Mouse (Mus musculus) spleen, adult 2 months (tissue): Measurements from ENCODE around the gene Phtf1. TPM values are rescaled to one million over a fixed set of nuclear protein-coding genes. Genes with fewer than 3 reads are reported as not detected.

Source experiments
- DNase-seq, 2 experiments: peaks; one replicate each; pipeline versions ENCODE4 v3.0.0 to v3.0.0-alpha.2; 2012 to 2021; ENCODE audit warnings: low spot score in 2 of 2, low read depth in 1 of 2
- H3K27ac ChIP-seq: fragments of 200-500 bp; 2 replicates; pipeline ENCODE4 v1.5.1; 2012; ENCODE audit warnings: low read length, inconsistent platforms; ENCODE audit not compliant: insufficient read depth
- H3K27me3 ChIP-seq: fragments of 200-500 bp; 2 replicates; pipeline ENCODE4 v1.6.1; 2012; ENCODE audit warnings: mild to moderate bottlenecking, moderate library complexity, low read length, inconsistent platforms; ENCODE audit not compliant: control insufficient read depth, insufficient read depth
- H3K36me3 ChIP-seq: fragments of 200-500 bp; 2 replicates; pipeline ENCODE4 v1.6.1; 2012; ENCODE audit warnings: mild to moderate bottlenecking, low read length, inconsistent platforms; ENCODE audit not compliant: control insufficient read depth, insufficient read depth
- H3K4me1 ChIP-seq: fragments of 200-500 bp; 2 replicates; pipeline ENCODE4 v1.6.1; 2011; ENCODE audit warnings: inconsistent platforms; ENCODE audit not compliant: control insufficient read depth, insufficient read depth, insufficient read length
- H3K4me3 ChIP-seq: fragments of 200-500 bp; 2 replicates; pipeline ENCODE4 v1.5.1; 2011; ENCODE audit warnings: mild to moderate bottlenecking, inconsistent platforms; ENCODE audit not compliant: insufficient read depth, insufficient read length; ENCODE audit errors: extremely low read depth
- CTCF ChIP-seq: fragments of 200-500 bp; IDR thresholded peaks from 2 replicates; pipeline ENCODE4 v1.5.1; 2011; ENCODE audit warnings: mild to moderate bottlenecking, inconsistent platforms; ENCODE audit not compliant: insufficient read depth, insufficient read length, insufficient replicate concordance; ENCODE audit errors: extremely low read depth
- POLR2A ChIP-seq: fragments of 200-500 bp; IDR thresholded peaks from 2 replicates; pipeline ENCODE4 v1.6.1; 2011; ENCODE audit warnings: low read depth, low read length, inconsistent platforms
- WGBS: fragments of 180-500 bp; shearing (Covaris S2); methylation state at CpG from one replicate; pipeline ENCODE4 v1.1.7; 2018; 5-methylcytosine and 5-hydroxymethylcytosine counted together
- polyA plus RNA-seq: library from polyadenylated mRNA; depleted of rRNA; stranded (reverse); fragments of >200 nt; gene quantifications from 2 replicates; pipeline ENCODE4 v1.2.3, GENCODE M21; 2012

The Phtf1 gene
- polyA plus RNA-seq, 1 experiment = 4.1 TPM

DNA sequence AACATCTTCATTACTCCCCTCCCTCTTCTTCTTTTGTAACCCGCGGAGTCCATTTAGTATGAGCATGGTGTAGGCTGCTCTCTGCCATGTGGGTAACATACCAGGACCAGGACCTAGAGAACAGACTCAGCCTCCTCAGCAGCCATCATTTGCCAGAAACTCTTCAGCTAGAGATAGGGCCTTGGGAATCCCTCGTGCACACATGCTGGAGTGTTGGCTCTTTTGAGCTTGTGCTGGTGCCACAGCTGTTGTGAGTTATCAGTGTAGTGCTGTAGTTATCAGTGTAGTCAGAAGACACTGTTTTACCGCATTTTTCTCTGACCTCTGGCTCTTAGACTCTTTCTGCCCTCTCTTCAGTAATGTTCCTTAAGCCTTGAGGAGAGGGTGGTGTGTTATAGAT, 21.4 kb downstream of the Phtf1 start:
- TF ChIP-seq POLR2A (no peak), CTCF (no peak)
- DNase-seq = no peak
- no peak overlapping the region for H3K27ac ChIP-seq
- peaks cover 17% of the 10 kb centered on the region for H3K36me3 ChIP-seq
- WGBS = 88% methylated on average over 4 of the region's 4 CpGs
- no peaks in the 10 kb centered on the region for H3K27me3 ChIP-seq
- H3K4me3 ChIP-seq = no peak overlapping the region
- no peaks in the 10 kb centered on the region for H3K4me1 ChIP-seq

DNA sequence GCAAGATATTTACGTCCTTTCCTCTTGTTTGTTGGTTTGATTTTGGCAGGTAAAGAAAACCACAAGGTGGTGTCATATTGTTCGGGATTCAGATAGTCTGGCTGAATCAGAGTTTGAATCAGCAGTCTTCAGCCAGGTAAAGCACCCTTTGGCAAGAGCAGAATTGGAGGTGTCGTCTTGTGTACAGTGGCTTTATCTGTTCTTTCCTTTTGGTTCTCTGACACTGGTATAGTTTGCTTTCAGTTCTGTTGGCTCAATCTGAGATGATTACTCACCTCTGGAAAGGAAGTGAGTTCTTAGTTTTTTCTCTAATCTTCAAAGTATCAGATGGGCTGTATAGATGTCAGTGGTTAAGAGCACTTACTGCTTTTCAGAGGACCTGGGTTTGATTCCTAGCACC, 23.4 kb downstream of the Phtf1 start:
- H3K27ac ChIP-seq = no peak overlapping the region
- peaks cover 17% of the 10 kb centered on the region for H3K36me3 ChIP-seq
- no peak overlapping the region for H3K4me3 ChIP-seq
- no peaks in the 10 kb centered on the region for H3K4me1 ChIP-seq
- 80% methylated on average over 3 of the region's 3 CpGs for WGBS
- TF ChIP-seq CTCF (no peak), POLR2A (no peak)
- no peak for DNase-seq
- no peaks in the 10 kb centered on the region for H3K27me3 ChIP-seq

DNA sequence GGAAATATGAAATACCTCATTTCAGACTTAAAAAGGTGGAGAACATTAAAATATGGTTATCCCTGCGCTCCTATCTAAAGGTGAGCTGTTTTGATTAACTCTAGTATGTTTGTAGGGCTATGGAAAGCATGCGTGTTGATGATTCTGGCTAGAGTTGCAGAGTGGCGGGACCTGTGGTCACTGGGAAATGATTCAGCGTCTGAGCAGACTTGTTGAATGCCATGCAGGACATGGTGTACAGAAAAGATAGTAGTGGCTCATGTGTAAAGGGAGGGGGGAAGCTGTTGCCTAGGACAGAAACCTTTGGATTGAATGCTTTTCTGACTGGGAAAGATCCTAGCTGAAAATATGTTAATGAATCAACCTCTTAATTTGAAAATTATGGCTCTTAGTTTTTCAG, 30.8 kb downstream of the Phtf1 start:
- WGBS = 78% methylated on average over 4 of the region's 4 CpGs
- H3K27ac ChIP-seq = no peak overlapping the region
- H3K4me3 ChIP-seq = no peak overlapping the region
- peaks cover 13% of the 10 kb centered on the region for H3K36me3 ChIP-seq
- TF ChIP-seq POLR2A = no peak
- TF ChIP-seq CTCF = no peak
- no peaks in the 10 kb centered on the region for H3K27me3 ChIP-seq
- no peak for DNase-seq
- no peaks in the 10 kb centered on the region for H3K4me1 ChIP-seq

DNA sequence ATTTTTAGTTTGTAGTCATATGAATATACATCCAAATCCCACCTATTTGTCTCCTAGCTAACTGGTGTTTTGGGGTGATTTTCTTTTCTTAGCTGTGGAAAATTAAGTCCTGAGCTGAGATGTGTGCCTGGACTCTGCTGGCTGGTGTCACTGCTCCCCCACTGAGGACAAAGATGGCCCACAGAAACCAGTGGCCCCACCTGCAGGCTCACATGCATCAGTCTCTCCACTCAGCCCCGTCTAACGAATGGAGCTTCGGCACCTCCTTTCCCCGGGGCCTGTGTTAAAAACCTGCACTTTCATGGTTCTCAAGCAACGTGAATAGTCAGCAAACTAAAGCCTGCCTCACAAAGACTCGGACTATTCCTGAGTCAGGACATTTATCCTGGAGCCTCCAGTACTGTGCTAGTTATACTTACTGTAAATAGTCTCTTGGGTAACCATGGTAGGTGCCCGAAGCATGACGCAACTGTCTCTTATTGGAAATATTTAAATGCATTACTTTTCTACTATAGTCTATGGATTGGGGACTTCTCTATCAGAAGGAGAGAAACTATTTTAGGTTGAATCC, 39.1 kb downstream of the Phtf1 start:
- Histone ChIP-seq H3K36me3 (peaks cover 23% of the 10 kb centered on the region), H3K27me3 (no peaks in the 10 kb centered on the region), H3K4me1 (no peaks in the 10 kb centered on the region), H3K27ac (no peak overlapping the region), H3K4me3 (no peak overlapping the region)
- WGBS = 94% methylated on average over 8 of the region's 8 CpGs
- no peak for TF ChIP-seq CTCF
- no peak for TF ChIP-seq POLR2A
- DNase-seq = no peak

DNA sequence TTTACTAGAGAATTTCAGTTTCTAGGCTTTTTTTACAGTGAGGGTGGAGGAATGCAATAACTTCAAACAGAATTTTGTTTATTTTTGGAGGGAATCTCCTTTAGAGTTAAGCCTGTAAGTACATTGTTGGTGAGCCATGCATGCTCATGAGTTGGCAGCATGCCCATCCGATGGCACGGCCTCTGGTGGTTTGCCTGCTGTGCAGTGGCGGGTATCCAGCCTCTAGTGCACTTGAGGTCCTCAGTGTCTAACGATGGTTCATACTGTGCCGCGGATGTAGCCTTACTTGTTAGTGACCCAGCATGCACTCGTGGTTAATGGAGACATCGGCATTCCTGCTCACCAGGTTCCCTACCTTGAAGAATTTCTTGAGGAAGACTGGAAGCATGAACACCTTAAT, 39.6 kb downstream of the Phtf1 start:
- Histone ChIP-seq H3K27me3 (no peaks in the 10 kb centered on the region), H3K4me1 (no peaks in the 10 kb centered on the region), H3K4me3 (no peak overlapping the region), H3K27ac (no peak overlapping the region), H3K36me3 (peaks cover 23% of the 10 kb centered on the region)
- TF ChIP-seq POLR2A (no peak), CTCF (no peak)
- WGBS = 83% methylated on average over 8 of the region's 8 CpGs
- DNase-seq = no peak

DNA sequence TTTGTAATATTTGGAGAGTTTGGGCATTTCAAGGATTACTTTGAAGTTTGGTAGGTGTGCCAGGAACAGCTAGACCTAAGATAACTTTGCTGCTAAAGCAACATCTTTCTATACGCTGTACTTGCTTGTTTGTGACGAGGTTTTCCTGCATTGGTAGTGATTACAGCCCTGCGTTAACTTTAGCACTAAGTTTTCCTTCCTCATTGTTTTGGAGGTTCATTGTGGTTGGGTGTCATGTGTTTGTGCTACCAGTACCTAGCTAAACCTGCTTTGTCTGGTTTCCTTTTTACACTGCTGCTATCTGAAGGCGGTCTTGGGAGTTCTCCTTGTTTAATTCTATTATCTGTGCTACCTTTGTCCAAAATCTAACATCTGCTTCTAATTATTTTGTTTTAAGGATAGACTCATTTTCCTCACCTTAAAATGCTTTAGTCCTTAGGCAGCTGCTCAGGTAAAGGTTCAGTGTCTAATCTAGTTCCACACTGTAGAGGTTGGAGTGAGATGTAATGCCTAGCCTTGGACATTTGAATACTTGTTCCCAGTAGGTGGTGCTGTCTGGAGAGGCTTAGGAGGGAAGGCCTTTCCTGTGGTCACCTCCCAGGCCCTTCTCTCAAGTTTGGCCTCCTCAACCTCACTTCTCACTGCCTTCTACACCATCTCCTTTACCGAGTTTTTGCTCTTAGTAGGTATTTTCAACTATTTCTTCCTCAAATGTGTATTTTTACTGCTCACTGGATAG, 42.2 kb downstream of the Phtf1 start:
- 73% methylated on average over 5 of the region's 5 CpGs for WGBS
- H3K4me1 ChIP-seq = no peaks in the 10 kb centered on the region
- no peak overlapping the region for H3K27ac ChIP-seq
- DNase-seq = no peak
- peaks cover 15% of the 10 kb centered on the region for H3K36me3 ChIP-seq
- no peak for TF ChIP-seq CTCF
- no peak for TF ChIP-seq POLR2A
- no peaks in the 10 kb centered on the region for H3K27me3 ChIP-seq
- H3K4me3 ChIP-seq = no peak overlapping the region

DNA sequence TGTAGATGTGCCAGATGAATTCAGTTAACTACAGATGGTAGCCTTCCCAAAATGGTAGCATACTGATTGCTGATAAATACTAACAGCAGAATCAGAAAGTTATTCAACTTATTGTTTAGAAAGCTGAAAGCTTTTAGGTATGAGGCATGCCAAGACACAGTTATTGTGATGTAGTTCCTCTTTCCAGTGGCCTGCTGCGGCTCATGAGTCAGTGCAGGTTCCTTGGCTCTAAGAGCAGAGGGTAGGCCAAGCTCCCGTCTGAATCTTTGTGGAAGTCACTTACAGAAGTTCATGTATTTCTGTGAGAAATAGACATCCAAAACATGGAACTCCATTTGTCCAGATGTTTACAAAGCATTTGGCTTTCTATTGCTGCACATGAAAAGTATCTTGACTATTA, 44.1 kb downstream of the Phtf1 start:
- Histone ChIP-seq H3K4me1 (no peaks in the 10 kb centered on the region), H3K27me3 (no peaks in the 10 kb centered on the region), H3K27ac (no peak overlapping the region), H3K4me3 (no peak overlapping the region), H3K36me3 (peaks cover 12% of the 10 kb centered on the region)
- 25% methylated on average over 2 of the region's 2 CpGs for WGBS
- DNase-seq = no peak
- no peak for TF ChIP-seq POLR2A
- TF ChIP-seq CTCF = no peak
